Mouse (Mus musculus) brain, embryonic 14.5 days (tissue): ENCODE data around the gene Bax.

Experiments used
- CTCF ChIP-seq: fragments of 200-500 bp; IDR thresholded peaks from 2 replicates; pipeline ENCODE4 v1.5.1; 2012; ENCODE audit warnings: inconsistent platforms, mild to moderate bottlenecking, moderate library complexity, borderline replicate concordance; ENCODE audit not compliant: insufficient read depth, insufficient read length; ENCODE audit errors: extremely low read depth
- POLR2A ChIP-seq: fragments of 200-500 bp; IDR thresholded peaks from 2 replicates; pipeline ENCODE4 v1.6.1; 2012; ENCODE audit warnings: mild to moderate bottlenecking, inconsistent platforms, borderline replicate concordance; ENCODE audit not compliant: poor library complexity, insufficient read depth, insufficient read length, severe bottlenecking; ENCODE audit errors: extremely low read depth

- no peak for TF ChIP-seq CTCF
- no peak for TF ChIP-seq POLR2A
Observed at GRCm38 (mm10) chr7:45419859-45420614, 46.7 kb downstream of the Bax start.
